Mouse (Mus musculus) embryonic fibroblast, embryonic 13.5 days (primary cell): Measurements from ENCODE around the gene 1700012B07Rik. TPM values are rescaled to one million over a fixed set of nuclear protein-coding genes. Genes with fewer than 3 reads are reported as not detected.

Experiments
- H3K27ac ChIP-seq: 2 replicates; pipeline ENCODE4 v1.5.1; 2012; ENCODE audit warnings: low read length, control low read depth, inconsistent platforms; ENCODE audit not compliant: insufficient read depth
- H3K4me1 ChIP-seq: 2 replicates; pipeline ENCODE4 v1.6.1; 2011; ENCODE audit warnings: low read length; ENCODE audit not compliant: control insufficient read depth, insufficient read depth
- H3K4me3 ChIP-seq: 2 replicates; pipeline ENCODE4 v1.5.1; 2011; ENCODE audit warnings: mild to moderate bottlenecking, control low read depth, low read length; ENCODE audit not compliant: insufficient read depth
- CTCF ChIP-seq: IDR thresholded peaks from 2 replicates; pipeline ENCODE4 v1.5.1; 2011; ENCODE audit warnings: mild to moderate bottlenecking, control low read depth, low read length, moderate library complexity, borderline replicate concordance; ENCODE audit not compliant: insufficient read depth
- POLR2A ChIP-seq: IDR thresholded peaks from 2 replicates; pipeline ENCODE4 v1.6.1; 2011; ENCODE audit warnings: low read depth, mild to moderate bottlenecking, control low read depth, low read length, moderate library complexity
- polyA plus RNA-seq: library from polyadenylated mRNA; stranded (reverse); fragments of >200 nt; gene quantifications from 2 replicates; pipeline ENCODE4 v1.2.4, GENCODE M21; 2011; ENCODE audit warnings: low read depth; ENCODE audit not compliant: missing spikeins, insufficient read length

1700012B07Rik gene
- polyA plus RNA-seq, 1 experiment = not detected

- no peaks in the 10 kb centered on the region for H3K4me1 ChIP-seq
- no peak overlapping the region for H3K27ac ChIP-seq
- no peak overlapping the region for H3K4me3 ChIP-seq
- TF ChIP-seq CTCF (no peak), POLR2A (no peak)
Measured at GRCm38 (mm10) chr11:109770185-109770584, 57.7 kb downstream of the 1700012B07Rik start.

- Histone ChIP-seq H3K4me3 (no peak overlapping the region), H3K4me1 (no peaks in the 10 kb centered on the region), H3K27ac (no peak overlapping the region)
- TF ChIP-seq POLR2A (no peak), CTCF (no peak)
Measured at GRCm38 (mm10) chr11:109769091-109769490, 58.8 kb downstream of the 1700012B07Rik start.

GRCm38 (mm10) chr11:109760063-109760462 lies 67.8 kb downstream of the 1700012B07Rik start:
- Histone ChIP-seq H3K4me1 (no peaks in the 10 kb centered on the region), H3K27ac (no peak overlapping the region), H3K4me3 (no peak overlapping the region)
- TF ChIP-seq CTCF (no peak), POLR2A (no peak)

- no peak for TF ChIP-seq CTCF
- no peak for TF ChIP-seq POLR2A
- Histone ChIP-seq H3K4me1 (no peaks in the 10 kb centered on the region), H3K27ac (no peak overlapping the region), H3K4me3 (no peak overlapping the region)
Measured at GRCm38 (mm10) chr11:109758616-109759215, 69.1 kb downstream of the 1700012B07Rik start.

GRCm38 (mm10) chr11:109754105-109754602 lies 73.7 kb downstream of the 1700012B07Rik start:
- H3K4me3 ChIP-seq = no peak overlapping the region
- H3K4me1 ChIP-seq = no peaks in the 10 kb centered on the region
- TF ChIP-seq POLR2A = no peak
- TF ChIP-seq CTCF = no peak
- no peak overlapping the region for H3K27ac ChIP-seq

GRCm38 (mm10) chr11:109751636-109752603 lies 75.9 kb downstream of the 1700012B07Rik start:
- no peak overlapping the region for H3K27ac ChIP-seq

GRCm38 (mm10) chr11:109745210-109745609 lies 82.6 kb downstream of the 1700012B07Rik start:
- H3K27ac ChIP-seq = peak overlapping the region; percentile 90
- 0 out of 2 replicates have a peak, but pooled peaks cover 3% of the 10 kb centered on the region for H3K4me1 ChIP-seq
- H3K4me3 ChIP-seq = no peak overlapping the region
- no peak for TF ChIP-seq CTCF

More at GRCm38 (mm10) chr11:109751636-109752603, 75.9 kb downstream of the 1700012B07Rik start:
- no peak overlapping the region for H3K4me3 ChIP-seq
- TF ChIP-seq POLR2A (no peak), CTCF (no peak)
- no peaks in the 10 kb centered on the region for H3K4me1 ChIP-seq

GRCm38 (mm10) chr11:109737967-109738366 lies 89.9 kb downstream of the 1700012B07Rik start:
- TF ChIP-seq POLR2A = no peak
- TF ChIP-seq CTCF = no peak
- no peak overlapping the region for H3K4me3 ChIP-seq
- H3K27ac ChIP-seq = peak overlapping the region; percentile 78
- H3K4me1 ChIP-seq = peaks cover 4% of the 10 kb centered on the region

Other genes with a start within 250 kb of the 1700012B07Rik start
- gene Wipi1, start 216.1 kb downstream of the 1700012B07Rik start, polyA plus RNA-seq = 87.9 and 111 TPM in 2 replicates
- gene Prkar1a, start 178.6 kb downstream of the 1700012B07Rik start, polyA plus RNA-seq = 215 and 254 TPM in 2 replicates
- gene Fam20a, start 105.8 kb downstream of the 1700012B07Rik start, polyA plus RNA-seq = 38.4 and 44.6 TPM in 2 replicates
- gene Abca8b, start 167.8 kb upstream of the 1700012B07Rik start, polyA plus RNA-seq = 0.91 and 1.2 TPM in 2 replicates